Mouse (Mus musculus) layer of hippocampus, postnatal 14 days (tissue): ENCODE measurements at regions not wholly inside any gene's neighbourhood (a gene's known extent, or its start where the extent isn't known, plus 50 kb on each side); places are given as distances from the start of the nearest gene placed in this dataset.
"Not testable (repeated sequence)": the region's sequence is repeated elsewhere in the genome, so short reads cannot be mapped to it uniquely, and the experiment has no call there.

Experiments
- DNase-seq, 2 experiments: peaks; one replicate each; pipeline ENCODE4 v3.0.0; 2021 to 2022; ENCODE audit warnings: low spot score in 2 of 2, mixed read lengths in 1 of 2

DNA sequence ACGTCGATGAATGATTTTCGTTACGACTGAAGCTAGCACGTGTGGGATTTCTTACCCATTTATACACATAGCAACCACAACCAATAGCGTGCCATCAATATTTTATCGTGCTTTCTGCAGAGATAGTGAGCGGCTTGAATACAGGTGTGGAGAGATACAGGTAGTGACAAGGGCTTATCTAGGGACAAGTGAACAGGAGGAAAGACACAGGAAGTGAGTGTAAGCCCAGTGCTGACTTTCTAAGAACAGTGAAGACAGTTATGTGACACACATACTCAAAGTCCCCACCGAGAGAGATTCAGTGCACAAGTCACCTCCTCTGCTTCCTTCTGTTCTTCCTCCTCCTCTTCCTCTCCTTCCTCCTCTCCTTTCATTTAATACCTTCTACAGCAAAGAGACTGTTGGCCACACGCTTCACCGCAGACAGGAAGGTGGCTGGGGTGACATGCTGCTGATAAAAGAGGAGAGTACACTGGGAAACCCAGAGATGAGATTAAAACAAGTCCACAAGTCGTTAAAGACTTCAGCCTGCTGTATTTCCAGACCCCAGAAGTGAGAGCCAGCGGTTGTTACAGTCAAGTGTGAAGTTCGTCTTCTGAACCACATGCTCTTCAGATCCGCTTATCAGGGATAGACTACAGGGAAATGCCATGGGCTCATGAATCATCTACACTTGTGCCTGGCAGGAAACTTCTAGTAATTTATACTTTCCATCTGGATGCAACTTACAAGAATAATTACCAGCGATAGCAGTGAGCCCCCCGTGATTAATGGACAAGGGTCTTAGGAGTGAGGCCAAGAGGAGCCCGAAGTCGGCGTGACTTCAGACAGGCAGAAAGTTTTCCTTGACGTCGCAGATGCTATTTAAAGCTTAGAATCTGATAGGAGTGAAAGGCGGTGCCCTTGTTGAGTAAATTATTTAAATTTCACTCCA, 180.5 kb downstream of the Gxylt1 start:
- no peak for DNase-seq

DNA sequence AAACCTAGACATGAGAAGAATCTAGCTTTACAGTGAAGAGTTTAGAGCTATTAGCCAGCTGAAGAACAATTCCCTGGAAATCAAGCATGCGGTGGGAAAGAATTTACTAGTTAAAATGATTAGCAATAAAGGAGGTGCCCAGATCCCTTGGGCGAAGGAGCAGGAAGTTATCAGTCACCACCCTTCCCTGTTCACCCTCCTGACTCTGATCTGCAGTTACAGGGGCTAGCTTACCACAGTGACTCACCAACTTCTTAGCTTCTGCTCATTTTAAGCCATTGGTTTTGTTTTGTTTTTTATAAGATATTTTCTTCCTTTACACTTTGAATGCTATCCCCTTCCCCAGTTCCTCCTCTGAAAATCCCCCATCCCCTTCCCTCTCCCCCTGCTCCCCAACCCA, 183.6 kb downstream of the Gxylt1 start:
- DNase-seq = no peak

DNA sequence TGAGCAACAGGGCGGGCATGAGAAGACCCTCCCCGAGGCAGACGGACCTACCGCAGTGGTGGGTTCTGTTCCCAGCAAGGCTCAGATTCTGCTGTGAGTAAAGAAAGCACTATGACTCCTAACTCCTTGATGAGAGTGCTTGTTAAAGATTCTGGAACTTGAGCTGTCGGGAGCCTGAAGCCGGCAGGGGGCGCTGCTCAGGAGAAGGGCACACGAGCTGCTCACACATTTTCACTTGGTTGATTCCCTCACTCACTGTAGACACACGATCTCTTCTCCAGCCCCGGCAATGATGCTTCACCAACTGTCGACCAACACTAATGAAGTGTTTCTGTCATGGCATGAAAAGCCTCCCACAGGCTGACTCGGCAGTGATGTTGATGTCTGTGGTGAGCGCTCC, 185.6 kb downstream of the Gxylt1 start:
- DNase-seq = peak; percentile 58 to 59

DNA sequence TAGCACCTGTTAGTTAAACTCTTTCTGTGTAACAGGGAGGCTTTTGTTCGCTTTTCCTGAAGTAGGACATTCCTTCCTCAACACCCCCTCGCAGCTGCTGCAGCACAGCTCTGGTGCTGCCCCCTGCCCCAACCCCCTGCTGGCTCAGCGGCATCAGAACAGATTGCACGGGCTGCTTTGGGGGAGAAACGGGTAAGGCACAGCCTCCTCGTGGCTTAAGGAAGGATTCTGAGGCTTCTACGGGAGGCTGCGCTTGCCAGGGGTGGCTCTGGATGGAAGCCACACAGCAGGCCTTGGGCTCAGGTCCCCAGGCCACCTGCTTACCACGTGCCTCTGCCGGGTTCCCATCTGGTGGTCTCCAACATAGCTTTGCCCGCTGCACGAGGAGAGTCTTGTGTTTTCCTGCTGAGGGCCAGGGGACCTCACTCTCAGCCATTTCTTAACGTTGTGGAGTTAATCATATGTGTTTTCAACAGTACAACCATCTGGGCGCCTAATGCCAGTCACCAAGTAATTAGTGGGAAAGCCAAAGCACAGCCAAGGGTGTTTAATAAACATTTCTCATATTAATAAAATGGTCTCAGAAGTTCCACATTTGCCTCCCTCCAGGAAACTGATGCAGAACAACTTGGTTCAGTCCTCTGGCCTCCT, 189.9 kb downstream of the Gxylt1 start:
- peak; percentile 33 to 45 for DNase-seq

DNA sequence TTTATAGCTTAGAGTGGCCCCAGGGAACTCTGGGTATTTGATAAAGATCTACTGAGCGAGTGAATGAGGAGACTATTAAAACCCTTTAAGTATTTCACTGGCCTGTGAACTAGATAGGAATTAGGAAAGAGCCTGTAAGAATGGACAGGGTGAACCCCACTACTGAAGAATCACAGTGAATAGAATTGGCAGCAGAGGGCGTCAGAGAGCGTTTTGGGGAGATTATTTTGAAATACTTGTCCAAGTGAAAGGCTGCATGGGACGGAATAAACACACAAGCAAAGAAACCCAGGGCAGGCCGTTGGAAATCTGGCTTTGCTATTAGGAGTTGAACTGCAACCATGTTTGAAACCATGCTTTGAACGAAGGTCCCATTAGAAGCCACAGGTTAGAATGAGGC, 200.9 kb downstream of the Gxylt1 start:
- no peak for DNase-seq

DNA sequence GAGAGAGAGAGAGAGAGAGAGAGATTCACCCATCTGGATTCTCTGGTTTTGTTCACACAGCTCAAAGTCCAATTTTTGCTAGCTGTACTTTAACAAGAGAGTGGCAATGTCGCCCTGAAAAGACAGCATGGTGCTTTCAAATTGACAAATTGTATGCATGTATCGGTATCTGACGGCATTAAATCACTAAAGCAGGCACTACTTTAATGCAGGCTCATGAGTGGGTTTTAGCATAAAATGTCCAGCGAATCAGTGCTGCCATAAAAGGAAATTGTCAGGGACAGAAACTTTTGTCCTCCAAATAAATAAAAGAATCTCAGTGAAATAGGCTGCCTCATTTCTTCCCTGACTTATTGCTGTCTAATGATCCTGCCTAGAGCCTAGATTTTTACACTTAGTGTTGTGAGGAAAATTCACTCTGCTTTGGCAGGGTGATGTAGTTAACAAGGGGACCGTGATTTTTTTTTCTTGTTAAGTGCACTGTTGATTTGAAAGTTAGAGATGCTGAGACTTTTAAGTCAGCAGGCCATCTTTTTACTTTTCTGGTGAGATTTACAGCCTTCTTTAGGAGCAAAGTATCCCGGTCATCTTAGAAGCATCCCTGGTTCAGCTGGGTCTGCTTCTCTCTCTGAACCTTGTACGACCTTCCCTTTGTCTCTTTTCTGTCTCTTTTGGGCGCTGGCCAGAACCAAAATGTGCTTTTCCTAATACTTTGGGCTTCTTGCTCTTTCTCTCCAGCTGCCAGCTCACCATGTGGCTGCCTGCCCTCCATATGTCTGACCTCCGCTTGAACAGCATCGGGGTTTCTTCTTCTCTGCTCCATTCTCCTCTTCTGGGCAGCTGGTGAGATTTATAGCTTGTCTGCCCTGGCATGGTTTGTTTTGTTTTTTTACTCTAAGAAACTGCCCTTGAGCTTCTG, 212.5 kb downstream of the Gxylt1 start:
- DNase-seq = peak; percentile 7 to 10

DNA sequence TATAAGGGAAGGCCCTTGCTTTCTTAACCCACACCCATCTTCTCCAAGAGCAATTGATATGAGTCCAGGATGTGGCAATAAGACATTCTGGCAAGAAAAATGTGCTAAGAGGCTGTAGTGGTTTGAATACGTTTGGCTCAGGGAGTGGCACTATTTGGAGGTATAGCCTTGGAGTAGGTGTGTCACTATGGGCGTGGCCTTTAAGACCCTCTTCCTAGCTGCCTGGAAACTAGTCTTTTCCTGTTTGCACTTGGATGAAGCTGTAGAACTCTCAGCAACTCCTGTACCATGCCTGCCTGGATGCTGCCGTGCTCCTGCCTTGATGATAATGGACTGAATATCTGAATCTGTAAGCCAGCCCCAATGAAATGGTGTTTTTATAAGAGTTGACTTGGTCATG, 221.5 kb downstream of the Gxylt1 start:
- no peak for DNase-seq

DNA sequence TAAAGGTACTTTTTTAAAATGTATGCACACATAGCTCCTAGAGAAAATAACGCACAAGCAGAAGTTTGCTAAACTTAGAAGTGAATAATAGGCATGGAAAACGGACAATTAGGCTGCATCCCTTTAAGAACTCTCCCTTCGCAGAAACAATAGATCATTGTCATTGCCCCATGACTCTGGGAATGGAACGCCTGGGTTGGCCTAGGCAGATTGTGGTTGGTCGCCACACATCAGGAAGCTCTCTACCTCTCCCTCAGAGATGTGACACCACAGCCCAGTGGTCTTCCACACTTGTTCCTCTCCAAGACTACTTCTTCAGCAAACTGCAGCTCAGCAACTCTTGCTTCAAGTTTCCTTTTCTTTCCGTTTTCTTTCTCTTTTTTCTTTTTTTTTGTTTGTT, 247.8 kb downstream of the Gxylt1 start:
- no peak for DNase-seq

DNA sequence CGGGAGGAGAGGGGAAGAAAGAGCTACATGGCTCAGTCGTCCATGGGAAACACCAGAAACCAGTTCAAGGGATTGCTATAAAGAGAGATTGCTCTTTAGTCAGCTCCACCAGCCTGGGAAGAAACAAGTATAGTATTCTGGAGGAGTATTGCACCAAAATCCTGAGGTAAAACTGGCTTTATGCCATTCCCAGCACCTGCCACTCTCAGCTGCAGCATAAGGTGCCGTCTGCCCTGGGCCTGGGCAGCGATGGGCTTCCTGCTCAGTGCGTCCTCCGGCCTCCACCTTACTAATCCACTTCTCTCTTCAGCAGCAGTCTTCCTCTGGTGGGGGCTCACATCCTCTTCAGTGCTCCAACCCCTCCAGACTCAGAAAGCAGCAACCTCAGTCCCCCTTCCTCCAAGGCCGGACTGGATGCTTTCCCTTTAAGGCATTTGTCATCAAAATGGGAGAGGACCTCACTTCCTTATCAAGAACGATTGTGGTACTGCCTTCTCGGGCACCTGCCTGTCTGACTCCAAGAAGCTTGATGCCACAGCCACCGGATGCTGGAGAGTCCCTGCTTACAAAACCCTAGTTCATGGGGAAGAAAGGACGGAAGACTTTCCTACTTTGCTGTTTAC, 248.4 kb downstream of the Gxylt1 start:
- no peak for DNase-seq

DNA sequence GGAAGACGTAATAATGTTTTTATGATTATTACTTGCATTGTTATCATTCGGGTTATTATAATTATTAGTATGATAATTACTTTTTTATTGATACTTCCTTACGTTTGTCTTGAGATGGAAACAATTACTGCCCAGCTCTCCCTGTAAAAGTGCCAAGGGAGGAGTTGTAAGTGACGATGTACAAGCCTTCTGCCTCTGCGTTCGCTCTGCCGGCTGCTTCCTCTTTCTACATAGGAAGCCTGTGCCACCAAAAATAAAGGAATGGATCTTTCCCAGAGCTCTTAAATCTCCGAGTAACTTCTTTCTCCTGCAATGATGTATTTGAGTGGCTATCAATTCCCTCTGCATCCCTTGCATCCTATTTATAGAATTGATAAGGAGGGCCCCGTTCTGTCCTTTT, 249.2 kb downstream of the Gxylt1 start:
- DNase-seq = no peak

DNA sequence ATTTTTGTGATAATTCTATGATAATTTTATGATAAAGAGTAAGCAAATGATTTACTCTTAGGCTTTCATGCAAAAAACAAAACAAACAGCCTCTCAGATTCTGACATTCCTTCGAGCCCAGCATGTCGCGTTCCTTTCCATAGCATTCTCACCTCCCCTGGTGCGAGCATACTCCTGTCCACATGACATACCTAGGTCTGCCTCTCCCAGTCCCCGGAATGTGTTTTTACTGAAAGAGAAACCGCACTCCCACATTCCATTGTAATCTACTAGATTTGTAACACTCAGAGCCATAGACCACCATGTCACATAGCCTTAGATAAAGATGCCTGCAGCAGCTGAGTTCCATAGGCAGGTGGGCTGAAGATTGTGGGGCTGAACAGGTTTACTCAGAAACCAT, 250.8 kb downstream of the Gxylt1 start:
- DNase-seq = no peak

DNA sequence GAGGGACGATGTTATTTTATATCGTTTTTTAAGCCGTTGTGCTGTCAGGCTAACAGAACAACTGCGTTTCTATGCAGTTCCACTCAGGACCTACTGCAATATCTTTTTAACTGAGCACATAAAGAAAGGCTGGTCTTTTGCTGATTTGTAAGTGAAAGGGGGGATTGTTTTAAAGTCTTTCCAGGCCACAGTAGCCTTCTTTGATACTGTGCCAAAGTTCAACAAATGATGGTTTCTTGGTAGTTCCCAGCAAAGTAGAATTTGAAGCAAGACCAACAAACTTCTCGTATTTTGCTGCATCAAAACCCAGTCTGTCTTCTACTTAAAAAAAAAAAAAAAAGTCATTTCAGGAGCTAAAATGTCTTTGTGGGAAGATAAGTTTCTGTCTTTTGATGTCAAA, 263.8 kb downstream of the Gxylt1 start:
- peak in 1 of 2 experiments; percentile 59 for DNase-seq

DNA sequence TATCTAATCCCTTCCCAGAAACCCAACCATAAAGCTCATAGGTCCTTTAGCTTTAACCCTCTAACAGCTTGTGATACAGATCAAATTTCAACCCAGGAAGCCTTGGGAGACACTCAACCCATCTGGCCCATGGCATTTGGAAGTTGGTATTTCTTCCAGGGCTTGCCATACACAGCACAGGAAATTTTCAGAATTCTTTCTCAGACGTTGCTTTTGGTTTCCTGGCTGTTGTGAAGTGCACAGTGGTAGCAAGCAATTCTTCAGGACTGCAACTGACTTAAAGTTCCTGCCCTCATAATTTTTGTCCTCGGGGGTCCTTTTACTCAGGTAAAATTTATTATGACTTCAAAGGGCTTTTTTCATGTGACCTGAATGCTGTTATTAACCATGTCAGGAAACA, 264.4 kb downstream of the Gxylt1 start:
- no peak for DNase-seq

DNA sequence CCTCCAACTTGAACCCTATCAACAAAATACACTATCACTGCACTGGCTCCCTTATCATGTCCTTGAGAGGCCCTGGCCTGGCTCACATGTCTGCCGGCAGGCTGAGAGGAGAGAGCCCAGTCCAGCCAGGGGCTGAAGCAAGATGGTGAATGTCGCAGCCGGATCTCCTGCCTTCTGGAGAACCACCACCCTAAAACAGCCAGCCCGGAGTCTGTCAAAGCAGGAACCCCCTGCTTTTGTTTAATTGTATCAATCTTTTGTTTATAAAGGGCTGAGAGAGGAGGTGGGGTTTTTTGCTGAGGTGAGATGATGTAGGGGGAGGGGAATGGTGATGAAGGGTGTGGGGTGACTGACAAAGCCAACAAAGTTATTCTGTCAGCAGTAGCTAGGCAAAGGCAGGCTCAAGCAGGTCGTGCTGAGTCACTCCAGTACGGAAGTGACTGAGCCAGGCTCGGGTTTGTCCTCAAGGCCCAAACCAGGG, 269.2 kb downstream of the Gxylt1 start:
- DNase-seq = no peak

DNA sequence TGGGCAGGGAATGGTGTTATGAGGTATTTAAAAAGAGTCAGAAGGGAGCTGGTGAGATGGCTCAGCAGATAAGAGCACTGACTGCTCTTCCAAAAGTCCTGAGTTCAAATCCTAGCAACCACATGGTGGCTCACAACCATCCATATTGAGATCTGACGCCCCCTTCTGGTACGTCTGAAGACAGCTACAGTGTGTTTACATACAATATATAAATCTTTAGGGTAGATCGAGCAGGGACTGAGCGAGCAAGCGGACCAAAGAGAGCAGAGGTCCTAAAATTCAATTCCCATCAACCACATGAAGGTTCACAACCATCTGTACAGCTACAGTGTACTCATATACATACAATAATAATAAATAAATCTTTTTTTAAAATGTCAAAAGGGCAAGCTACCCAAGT, 269.8 kb downstream of the Gxylt1 start:
- DNase-seq = not testable (repeated sequence)

DNA sequence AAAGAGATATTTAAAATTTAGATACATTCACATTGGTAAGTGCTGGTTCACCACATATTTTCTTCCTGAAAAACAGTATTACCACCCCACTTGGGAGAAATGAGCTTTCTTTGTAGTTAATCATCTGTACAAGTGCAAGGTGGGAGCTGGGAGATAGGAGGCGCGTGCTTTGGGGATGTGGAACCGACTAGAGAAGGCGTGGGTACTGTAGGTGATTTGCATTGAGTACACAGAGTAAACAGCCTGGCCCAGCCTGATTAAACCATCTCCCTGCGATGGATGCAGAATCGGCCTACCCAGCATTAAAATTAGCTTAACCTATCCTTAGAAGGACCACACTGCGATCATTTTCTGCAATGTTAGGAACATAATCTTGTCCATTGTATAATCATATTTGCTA, 270.4 kb downstream of the Gxylt1 start:
- DNase-seq = no peak

DNA sequence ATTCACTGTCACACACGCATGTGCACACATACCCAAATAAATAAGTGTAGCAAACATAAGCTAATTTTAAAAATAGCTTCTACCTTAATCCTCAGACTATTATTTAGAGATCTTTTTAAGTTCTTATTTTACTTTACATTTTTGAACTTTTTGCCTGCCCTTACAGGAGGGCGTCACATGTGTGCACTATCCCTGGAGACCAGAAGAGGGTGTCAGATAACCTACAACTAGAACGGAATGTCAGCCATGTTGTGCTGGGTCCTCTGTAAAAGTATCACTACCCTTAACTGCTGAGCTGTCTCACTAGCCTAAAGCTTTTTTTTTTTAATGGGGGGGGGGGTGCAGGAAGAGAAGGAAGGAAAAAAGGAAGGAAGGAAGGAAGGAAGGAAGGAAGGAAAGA, 271.7 kb downstream of the Gxylt1 start:
- no peak for DNase-seq

DNA sequence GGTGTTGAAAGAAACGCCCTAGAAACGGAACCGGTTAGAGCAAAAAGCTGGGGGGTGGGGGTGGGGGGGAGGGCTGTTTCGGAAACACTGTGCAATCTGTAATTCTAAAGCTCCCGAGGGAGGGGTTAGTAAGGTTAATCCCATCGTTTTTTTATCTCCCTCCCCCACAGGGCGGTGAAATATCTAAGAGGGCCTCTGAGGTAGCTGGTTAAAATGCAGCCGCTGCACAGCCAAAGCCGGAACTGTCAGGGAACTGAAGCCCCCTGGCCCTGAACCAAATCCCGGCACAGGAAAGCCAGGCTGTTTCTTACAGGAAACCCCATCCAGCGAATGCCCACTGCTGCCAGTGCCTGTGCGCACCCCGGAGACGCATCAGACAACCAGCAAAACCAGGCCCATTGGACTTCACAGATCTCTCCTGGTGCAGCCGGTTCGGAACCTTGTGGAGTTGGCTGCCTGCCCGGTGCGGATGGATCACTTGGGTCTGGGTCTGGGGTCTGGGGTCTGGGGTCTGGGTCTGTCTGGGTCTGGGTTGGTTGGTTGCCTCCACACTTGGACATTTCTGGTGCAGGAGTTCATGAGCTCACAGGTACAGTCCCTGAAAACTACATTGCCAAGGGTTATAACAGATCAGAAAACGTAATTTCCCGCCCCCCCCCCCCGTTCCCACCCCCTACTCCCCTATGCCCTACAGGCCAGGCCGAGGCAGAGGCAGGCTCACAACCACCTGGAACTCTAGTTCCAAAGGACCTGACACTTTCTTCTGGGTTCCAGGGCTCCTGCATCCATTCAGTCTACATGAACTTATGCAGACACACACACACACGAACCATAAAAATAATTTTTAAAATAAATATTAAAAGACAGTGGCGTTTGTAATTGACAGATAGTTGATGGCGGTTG, 272.7 kb downstream of the Gxylt1 start:
- peak; percentile 53 to 54 for DNase-seq

DNA sequence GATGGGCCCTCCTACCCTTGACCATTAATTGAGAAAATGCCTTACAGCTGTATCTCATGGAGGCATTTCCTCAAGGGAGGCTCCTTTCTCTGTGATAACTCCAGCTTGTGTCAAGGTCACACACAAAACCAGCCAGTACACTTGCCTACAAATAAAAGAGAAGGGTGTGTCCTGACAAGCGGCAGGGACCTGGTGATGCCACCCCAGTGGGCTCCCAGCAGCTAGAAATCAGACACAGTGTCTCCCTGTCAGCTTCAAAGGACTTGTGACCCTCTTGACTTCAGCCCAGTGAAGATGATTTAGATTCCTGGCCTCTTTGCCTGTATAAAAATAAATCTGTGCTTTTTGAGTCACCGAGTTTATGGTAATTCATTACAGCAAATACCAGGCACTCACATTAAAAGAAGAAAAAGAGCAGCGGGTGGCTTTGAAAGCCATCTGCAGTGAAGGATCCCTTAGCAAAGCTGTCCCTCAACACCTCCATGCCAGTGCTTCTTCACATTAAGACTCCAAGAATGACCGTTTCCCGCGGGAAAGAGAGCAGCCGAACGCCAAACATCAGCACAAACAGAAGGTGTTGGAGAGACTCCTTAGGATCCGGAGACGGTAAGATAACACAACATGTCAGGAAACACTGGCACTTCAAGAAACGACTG, 273.5 kb downstream of the Gxylt1 start:
- DNase-seq = peak in 1 of 2 experiments; percentile 21
